Mouse (Mus musculus) cerebellum, adult 9-10 months (tissue): ENCODE measurements around the gene Ltb4r1.

Experiments
- DNase-seq: peaks from one replicate; pipeline ENCODE4 v3.0.0; 2022

Ltb4r1 gene

DNA sequence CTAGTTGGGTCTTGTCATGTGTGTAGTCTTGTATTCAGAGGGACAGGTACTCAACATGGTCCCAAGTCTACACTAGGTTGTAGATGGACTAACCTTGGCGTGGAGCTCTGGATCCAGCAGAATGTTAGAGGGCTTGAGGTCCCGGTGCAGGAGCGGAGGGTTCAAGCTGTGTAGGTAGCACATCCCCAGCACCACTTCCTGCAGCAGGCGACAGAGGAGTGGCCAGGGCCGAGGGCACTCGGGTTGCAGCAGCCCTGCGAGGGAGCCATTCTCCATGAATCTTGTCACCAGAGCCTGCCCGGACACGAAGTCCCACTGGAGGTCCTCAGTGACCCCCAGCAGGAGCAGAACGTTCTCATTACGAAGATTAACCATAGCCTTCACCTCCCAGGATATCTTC, 22.0 kb downstream of the Ltb4r1 start:
- DNase-seq: no peak

DNA sequence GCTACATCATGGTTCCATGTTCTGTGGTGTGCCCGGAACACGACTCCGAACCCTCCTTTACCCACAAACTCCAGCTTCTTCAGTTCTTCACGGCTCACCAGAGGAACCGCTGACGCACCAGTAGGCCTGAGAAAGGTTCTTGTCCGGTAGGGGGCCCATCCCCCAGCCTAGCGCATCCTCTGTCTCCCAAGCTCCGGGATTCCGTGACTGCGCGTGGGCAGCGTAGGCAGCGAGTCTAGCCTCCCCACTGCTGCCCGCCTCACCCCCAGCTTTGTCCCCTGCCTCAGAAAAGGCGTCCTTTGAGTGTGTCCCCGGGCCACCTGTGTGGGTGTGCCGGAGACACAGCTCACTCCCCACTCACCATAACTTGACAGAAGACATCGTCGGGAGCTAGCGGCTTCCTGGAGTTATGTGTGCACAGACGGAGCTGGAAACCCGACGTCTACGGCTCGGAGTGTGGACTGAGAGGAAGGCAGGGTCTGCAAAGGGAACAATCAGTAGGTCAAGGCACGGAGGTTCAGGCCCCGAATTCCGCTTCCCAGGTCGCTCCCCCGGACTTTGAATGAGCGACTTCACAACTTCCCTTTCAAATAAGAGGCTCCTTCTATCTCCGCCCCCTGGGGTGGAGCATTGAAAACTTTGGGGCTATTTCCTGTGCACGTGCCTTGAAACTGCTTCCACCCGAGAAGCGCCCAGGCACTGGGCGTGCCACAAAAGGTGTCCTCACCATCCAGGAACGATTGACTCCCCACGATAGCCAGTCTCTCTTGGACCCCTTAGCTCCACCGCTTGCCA, 22.7 kb downstream of the Ltb4r1 start, which contains the start of gene Ripk3:
Ripk3 (minus strand) TSS at position 610 of the 795 bp plus-strand sequence.
- no peak for DNase-seq

DNA sequence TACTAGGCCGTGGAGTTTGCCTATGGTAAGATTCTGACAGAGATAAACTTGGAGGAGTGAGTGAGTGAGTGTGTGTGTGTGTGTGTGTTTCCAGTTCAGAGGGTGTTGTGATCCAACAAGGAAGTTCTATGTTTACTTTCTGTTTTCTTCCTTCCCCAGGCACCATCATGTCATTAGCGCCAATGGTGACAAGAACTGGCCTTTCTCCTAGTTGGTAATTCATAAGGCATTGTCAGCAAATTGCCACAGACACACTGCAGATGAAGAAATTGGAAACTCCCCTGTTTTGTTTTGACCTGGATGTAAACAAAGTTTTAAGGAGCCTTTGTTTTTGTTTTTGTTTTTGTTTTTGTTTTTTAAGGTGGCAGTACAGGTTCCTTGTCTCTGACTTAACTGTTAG, 27.7 kb downstream of the Ltb4r1 start:
- no peak for DNase-seq

DNA sequence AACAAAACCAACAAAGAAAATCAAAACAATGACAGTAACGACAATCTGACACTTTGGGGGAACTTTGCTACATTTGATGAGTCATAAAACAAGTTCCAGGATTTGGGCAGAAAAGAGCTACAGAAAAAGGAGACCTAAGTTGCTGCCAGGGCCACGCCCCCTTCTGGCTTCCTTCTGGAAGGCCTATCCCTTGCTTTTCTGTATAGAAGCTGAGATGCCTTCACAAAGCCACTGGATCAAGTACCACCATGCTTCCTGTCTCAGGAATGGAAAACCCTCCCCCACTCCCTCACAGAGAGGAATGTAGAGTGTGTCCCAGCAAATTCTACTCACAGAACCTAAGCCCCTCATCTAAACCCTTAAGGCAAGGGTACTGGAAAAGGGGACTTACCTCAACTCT, 28.2 kb downstream of the Ltb4r1 start:
- DNase-seq: no peak

DNA sequence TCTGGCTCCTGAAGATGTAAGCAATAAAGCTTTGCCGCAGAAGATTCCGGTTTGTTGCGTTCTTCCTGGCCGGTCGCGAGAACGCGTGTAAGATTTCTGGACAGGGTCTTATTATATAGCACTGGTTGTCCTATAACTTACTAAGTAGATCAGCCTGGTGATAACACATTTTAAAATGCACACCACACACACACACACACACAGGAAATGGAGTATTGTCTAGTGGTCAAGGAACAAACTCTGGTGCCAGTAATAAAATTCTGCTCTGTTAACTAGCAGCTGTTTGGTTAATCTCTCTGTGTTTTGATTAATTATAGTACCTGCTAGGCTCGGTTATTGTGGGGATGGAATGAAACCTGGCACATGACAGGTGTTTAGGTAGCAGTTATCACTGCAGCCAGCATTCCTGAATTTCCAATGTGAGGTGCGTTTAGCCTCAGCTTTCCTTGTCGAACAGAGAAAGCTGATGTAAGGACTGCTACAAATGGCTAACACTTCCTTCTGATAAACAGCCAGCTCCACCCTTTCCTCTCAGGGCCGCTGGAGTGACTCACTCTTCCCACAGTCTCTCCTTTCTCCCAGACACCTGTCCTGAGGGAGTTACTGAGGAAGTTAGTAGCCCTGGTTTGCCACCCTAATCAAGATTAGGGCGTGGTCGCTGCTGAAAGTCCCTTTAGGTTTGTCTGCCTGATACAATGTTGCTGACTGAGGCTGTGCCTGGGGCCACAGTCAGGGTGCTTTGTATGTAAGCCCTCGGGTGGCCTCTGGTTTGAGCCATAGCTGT, 29.8 kb downstream of the Ltb4r1 start:
- no peak for DNase-seq

DNA sequence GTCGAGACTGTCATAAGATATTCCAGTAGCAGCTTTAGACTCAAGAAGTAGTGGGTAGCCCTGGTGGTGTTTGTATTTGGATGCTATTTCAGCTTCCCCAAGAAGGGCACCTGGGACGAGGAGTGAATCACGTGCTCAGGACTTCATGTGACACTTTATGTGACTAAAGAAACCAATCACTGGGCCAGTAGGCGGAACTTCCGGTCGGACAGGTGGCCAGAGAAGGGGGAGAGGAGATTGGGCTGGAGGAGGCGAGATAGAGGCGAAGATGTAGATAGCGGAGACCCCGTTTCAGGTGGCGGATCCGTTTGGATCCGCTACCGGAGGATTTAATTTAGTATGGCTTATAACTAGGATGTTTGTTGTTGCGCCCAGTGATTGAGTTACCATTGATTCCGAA, 49.1 kb downstream of the Ltb4r1 start:
- DNase-seq: peak; percentile 87

DNA sequence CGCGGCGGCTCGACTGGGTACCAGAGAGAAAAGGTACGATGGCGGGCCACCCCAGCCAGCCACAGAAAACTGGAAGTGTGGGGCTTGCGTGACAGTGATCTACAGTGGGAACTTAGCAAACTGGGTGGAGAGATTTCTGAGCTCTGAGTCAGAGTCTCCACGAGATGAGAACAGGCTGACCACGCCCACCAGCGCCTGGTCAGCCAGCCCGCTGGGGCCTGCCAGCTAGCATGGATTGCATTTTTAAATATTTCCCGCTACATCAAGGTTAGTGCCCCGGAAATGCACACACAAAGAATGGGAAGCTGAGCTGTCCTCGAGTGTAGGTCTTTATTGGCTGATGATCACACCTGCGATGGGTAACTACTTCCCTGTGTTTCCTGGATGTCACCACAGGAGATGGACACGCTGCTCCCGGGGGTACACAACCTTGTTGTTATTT, 49.6 kb downstream of the Ltb4r1 start:
- DNase-seq: peak; percentile 34
